Mouse (Mus musculus): Measurements from ENCODE around the gene Mvd.
A peak's percentile ranks its signal among the peaks of the same experiment; 100 is the strongest.

- TF ChIP-seq CTCF (conservative IDR thresholded peaks at IDR 0.05; ENCODE audit: insufficient read depth, insufficient read length, low read depth, low read length) (no peak), POLR2A (IDR thresholded peaks at IDR 0.05; ENCODE audit: low read depth, low read length) (peak; percentile 72)
Observed at GRCm38 (mm10) chr8:122432443-122433268, 10.6 kb downstream of the Mvd start, which contains the start of gene Cyba.
